In genomic region chr8:105704955-105705354, GRCm38 (mm10) we compare ENCODE assay signal across 35 mouse cellular contexts. TPM values are rescaled to one million over a fixed set of nuclear protein-coding genes. Genes with fewer than 3 reads are reported as not detected.
A peak's percentile ranks its signal among the peaks of the same experiment; 100 is the strongest.
DNase-seq lines count a peak whose midpoint lies in the region; ATAC-seq and TF ChIP-seq lines count a peak whose summit lies in the region.
"Had no signal": no experiment of that assay in that cellular context is flagged by ENCODE, and none has a peak within 500 bp of the region (broad histone marks: within the 10 kb centered on the region; RNA-seq: fewer than 3 reads in every experiment).

No protein-coding gene starts in this region.

- H3K9ac ChIP-seq in ES-E14 (ENCODE audit: insufficient read depth, low read depth, low read length, poor library complexity, severe bottlenecking): no peak overlapping the region
- no peak overlapping the region for H3K9ac ChIP-seq in forebrain, embryonic 14.5 days (ENCODE audit: low read length)
- H3K9ac ChIP-seq: forebrain, postnatal 0 days; heart, embryonic 15.5 days; liver, embryonic 14.5 days; neural tube, embryonic 13.5 days; stomach, embryonic 15.5 days had no signal

- WGBS in cerebellum, adult 2 months: 9% methylated on average over 6 of the region's 6 CpGs
- WGBS in forebrain, embryonic 14.5 days: 91% methylated on average over 6 of the region's 6 CpGs

- no peak for TF ChIP-seq CTCF in cerebellum, adult 2 months (IDR thresholded peaks at IDR 0.05; ENCODE audit: borderline replicate concordance, insufficient read depth, low read depth, low read length)

- no peaks in the 10 kb centered on the region for H3K9me3 ChIP-seq in ES-E14 (ENCODE audit: control insufficient read depth, insufficient read depth, low read depth, low read length)
- no peaks in the 10 kb centered on the region for H3K9me3 ChIP-seq in forebrain, embryonic 14.5 days (replicated peaks; ENCODE audit: control insufficient read depth, low read length)
- H3K9me3 ChIP-seq: G1E; heart, embryonic 15.5 days; midbrain, embryonic 10.5 days; neural tube, embryonic 13.5 days; stomach, embryonic 15.5 days had no signal

- H3K4me3 ChIP-seq in ES-E14 (ENCODE audit: insufficient read depth in 1 of 2, low read depth in 1 of 2, low read length in 2 of 2, poor library complexity in 1 of 2, severe bottlenecking in 1 of 2): no peak overlapping the region
- H3K4me3 ChIP-seq in cerebellum, adult 2 months (replicated peaks; ENCODE audit: insufficient read depth, low read depth, low read length): peak overlapping the region; percentile 27
- H3K4me3 ChIP-seq in forebrain, embryonic 14.5 days (ENCODE audit: low read depth, low read length): no peak overlapping the region
- H3K4me3 ChIP-seq: erythroblast, embryonic 14.5 days; heart, embryonic 15.5 days; midbrain, embryonic 10.5 days; neural tube, embryonic 13.5 days; stomach, embryonic 15.5 days had no signal

- peaks cover 3 to 17% of the 10 kb centered on the region in 2 experiments; a peak in 1 of 4 replicates for H3K4me1 ChIP-seq in ES-E14 (ENCODE audit: control insufficient read depth in 2 of 2, insufficient read depth in 2 of 2, low read length in 2 of 2, poor library complexity in 1 of 2)
- H3K4me1 ChIP-seq in cerebellum, adult 2 months (ENCODE audit: control insufficient read depth, insufficient read depth, low read length): peaks cover 40% of the 10 kb centered on the region
- H3K4me1 ChIP-seq in forebrain, embryonic 14.5 days (ENCODE audit: control insufficient read depth, insufficient read depth, low read length): peaks cover 17% of the 10 kb centered on the region

- no peak for DNase-seq in cerebellum, postnatal 4 days (ENCODE audit: low spot score in 2 of 2)
- DNase-seq in ES-E14 (ENCODE audit: low read depth, low spot score): no peak
- peak; percentile 88 to 92 for DNase-seq in cerebellum, adult 2 months
- peak; percentile 89 to 92 for DNase-seq in cerebellum, postnatal 14 days
- no peak for DNase-seq in forebrain, embryonic 14.5 days (ENCODE audit: low spot score)
- DNase-seq in lung, postnatal 4 days: no peak
- no peak for DNase-seq in kidney, adult 11 months
- DNase-seq: adrenal gland, adult 8-10 months; forebrain, postnatal 0 days; kidney, adult 2 months; kidney, postnatal 4 days; layer of hippocampus, postnatal 36 days; liver; lung, adult 2 months; lung, postnatal 10 days; right cerebral cortex, postnatal 25 days; thymus, adult 18-20 months; thymus, postnatal 25 days had no signal

- H3K36me3 ChIP-seq in ES-E14 (ENCODE audit: control insufficient read depth, insufficient read depth, low read length, poor library complexity, severe bottlenecking): peaks cover 16% of the 10 kb centered on the region
- peaks cover 19% of the 10 kb centered on the region for H3K36me3 ChIP-seq in forebrain, embryonic 14.5 days (ENCODE audit: control insufficient read depth, insufficient read depth, low read length)

- no peak overlapping the region for H3K27ac ChIP-seq in ES-E14 (ENCODE audit: insufficient read depth, low read depth, low read length, poor library complexity, severe bottlenecking)
- H3K27ac ChIP-seq in cerebellum, adult 2 months (ENCODE audit: insufficient read depth, low read length): peak overlapping the region; percentile 98
- H3K27ac ChIP-seq in forebrain, embryonic 14.5 days (ENCODE audit: low read depth, low read length): no peak overlapping the region
- H3K27ac ChIP-seq: heart, embryonic 15.5 days; liver, embryonic 14.5 days; midbrain, embryonic 10.5 days; neural tube, embryonic 13.5 days; stomach, embryonic 15.5 days had no signal

- H3K4me2 ChIP-seq in forebrain, embryonic 14.5 days (ENCODE audit: low read length): no peak overlapping the region
- H3K4me2 ChIP-seq: heart, embryonic 15.5 days; neural tube, embryonic 13.5 days; stomach, embryonic 15.5 days had no signal

- peak; percentile 39; the same call in 1 of the 2 replicates for TF ChIP-seq POLR2A in cerebellum, adult 2 months (IDR thresholded peaks at IDR 0.05; ENCODE audit: borderline replicate concordance, insufficient read depth, low read length)

- no peaks in the 10 kb centered on the region for H3K27me3 ChIP-seq in cerebellum, adult 2 months (ENCODE audit: control insufficient read depth, insufficient read depth, low read length)
- no peaks in the 10 kb centered on the region for H3K27me3 ChIP-seq in forebrain, embryonic 14.5 days (replicated peaks; ENCODE audit: control insufficient read depth, insufficient read depth, low read length)
- H3K27me3 ChIP-seq: CH12.LX; heart, embryonic 15.5 days; neural tube, embryonic 13.5 days; stomach, embryonic 15.5 days had no signal

- ATAC-seq in cerebellum, adult (ENCODE audit: insufficient number of reproducible peaks, low FRiP score, low TSS enrichment): peak; percentile 21; the same call in 1 of the 2 replicates
- no peak for ATAC-seq in forebrain, embryonic 14.5 days
- ATAC-seq: forebrain, postnatal 0 days; hindbrain, embryonic 16.5 days had no signal

- in situ Hi-C loops in ES-E14 (cut with MboI; ENCODE audit: low sequenced_read_pairs in 2 of 2, unreplicated experiment in 2 of 2): no loop called here

TF ChIP-seq in ES-E14, 5 proteins besides CTCF, POLR2A, EP300 and RAD21:
- TF ChIP-seq MAFK (IDR thresholded peaks at IDR 0.05; ENCODE audit: insufficient read depth, low read depth, low read length) (no peak), CHD2 (IDR thresholded peaks at IDR 0.05; ENCODE audit: low read depth, low read length) (no peak), ZC3H11A (IDR thresholded peaks at IDR 0.05; ENCODE audit: borderline replicate concordance, low read depth, low read length) (no peak), HCFC1 (IDR thresholded peaks at IDR 0.05; ENCODE audit: borderline replicate concordance, insufficient read depth, low read length) (no peak), ZNF384 (IDR thresholded peaks at IDR 0.05; ENCODE audit: low read depth, low read length) (peak; percentile 37; the same call in 1 of the 2 replicates)

RNA-seq across cellular contexts. Expression of gene 4933405L10Rik, which starts 2.5 kb away (rescaled TPM):
- 0.18 TPM in 1 of 2 replicates, not detected in the other for total RNA-seq in ES-E14 (2012; rRNA removed)
- polyA plus RNA-seq in cerebellum, adult 2 months (2012; rRNA removed): 0.51 TPM in 2 replicates
- polyA plus RNA-seq in forebrain, embryonic 14.5 days (2014; fragmentation: Nextera tagmentation; extraction: Ambion mirVana): 0.20 and 0.34 TPM in 2 replicates
- total RNA-seq: adrenal gland, adult 8-10 months; adrenal gland, postnatal 4 days; common myeloid progenitor, adult 5-6 weeks; forebrain, postnatal 0 days; G1E; gastrocnemius, adult 8-10 months; heart, postnatal 25 days; layer of hippocampus, postnatal 36 days had no signal
- polyA plus RNA-seq: erythroblast, embryonic 14.5 days; gonadal fat pad, adult 2 months; heart, embryonic 15.5 days; intestine, embryonic 14.5 days; kidney, embryonic 16.5 days; liver, embryonic 14.5 days; lung, adult 2 months; midbrain, embryonic 10.5 days; neural tube, embryonic 13.5 days had no signal

RNA-seq across cellular contexts. Expression of gene Enkd1, which starts 3.1 kb away (rescaled TPM):
- 20.4 and 26.3 TPM in 2 replicates for total RNA-seq in ES-E14 (2012; rRNA removed)
- 15.3 and 17.4 TPM in 2 replicates for polyA plus RNA-seq in cerebellum, adult 2 months (2012; rRNA removed)
- polyA plus RNA-seq in forebrain, embryonic 14.5 days (2014; fragmentation: Nextera tagmentation; extraction: Ambion mirVana): 18.9 and 19.0 TPM in 2 replicates

RNA-seq across cellular contexts. Expression of gene Pard6a, which starts 4.0 kb away (rescaled TPM):
- 14.3 and 14.9 TPM in 2 replicates for total RNA-seq in ES-E14 (2012; rRNA removed)
- polyA plus RNA-seq in cerebellum, adult 2 months (2012; rRNA removed): 128 and 137 TPM in 2 replicates
- polyA plus RNA-seq in forebrain, embryonic 14.5 days (2014; fragmentation: Nextera tagmentation; extraction: Ambion mirVana): 48.1 and 54.6 TPM in 2 replicates

RNA-seq across cellular contexts. Expression of gene Acd, which starts 4.1 kb away (rescaled TPM):
- 8.6 and 8.9 TPM in 2 replicates for total RNA-seq in ES-E14 (2012; rRNA removed)
- polyA plus RNA-seq in cerebellum, adult 2 months (2012; rRNA removed): 56.3 and 56.8 TPM in 2 replicates
- 79.7 and 89.5 TPM in 2 replicates for polyA plus RNA-seq in forebrain, embryonic 14.5 days (2014; fragmentation: Nextera tagmentation; extraction: Ambion mirVana)

RNA-seq across cellular contexts. Expression of gene Carmil2, which starts 18.9 kb away (rescaled TPM):
- total RNA-seq in ES-E14 (2012; rRNA removed): 1.6 and 3.8 TPM in 2 replicates
- polyA plus RNA-seq in cerebellum, adult 2 months (2012; rRNA removed): 69.8 and 72.1 TPM in 2 replicates
- polyA plus RNA-seq in forebrain, embryonic 14.5 days (2014; fragmentation: Nextera tagmentation; extraction: Ambion mirVana): 6.0 and 8.4 TPM in 2 replicates
- total RNA-seq: gastrocnemius, adult 8-10 months had no signal

Comparison
In these comparisons a context has a peak if more than half of its experiments do, and no peak if none do; other contexts are left out.
1. DNase-seq: peak in cerebellum, adult 2 months (2 of 2) and cerebellum, postnatal 14 days (2 of 2); none in cerebellum, postnatal 4 days (0 of 2), ES-E14 (single experiment), forebrain, embryonic 14.5 days (single experiment), lung, postnatal 4 days (0 of 2) and kidney, adult 11 months (single experiment).